Mouse (Mus musculus): ENCODE data around the gene Gse1. TPM values are rescaled to one million over a fixed set of nuclear protein-coding genes. Genes with fewer than 3 reads are reported as not detected.

The Gse1 gene
- polyA plus RNA-seq, 1 experiment from 2014 or later: 12.2 TPM

- ATAC-seq (ENCODE audit: low FRiP score): no peak
- no peaks in the 10 kb centered on the region for H3K36me3 ChIP-seq
- H3K9me3 ChIP-seq (replicated peaks): no peaks in the 10 kb centered on the region
- no peaks in the 10 kb centered on the region for H3K27me3 ChIP-seq (replicated peaks)
- no peak overlapping the region for H3K9ac ChIP-seq (replicated peaks)
- H3K4me3 ChIP-seq (replicated peaks): no peak overlapping the region
- peaks cover 81% of the 10 kb centered on the region for H3K4me1 ChIP-seq
- no peak overlapping the region for H3K27ac ChIP-seq (replicated peaks)
- 63% methylated on average over 1 of the region's 1 CpGs for WGBS
- no peak overlapping the region for H3K4me2 ChIP-seq
Observed at GRCm38 (mm10) chr8:120525135-120525534, 296.9 kb downstream of the Gse1 start.

- Histone ChIP-seq H3K36me3 (no peaks in the 10 kb centered on the region), H3K9ac (replicated peaks) (no peak overlapping the region), H3K4me2 (no peak overlapping the region), H3K4me3 (replicated peaks) (no peak overlapping the region), H3K9me3 (replicated peaks) (no peaks in the 10 kb centered on the region), H3K27ac (replicated peaks) (0 out of 2 replicates have a peak overlapping the region, but pooled peaks have one; percentile 3), H3K4me1 (peaks cover 74% of the 10 kb centered on the region), H3K27me3 (replicated peaks) (no peaks in the 10 kb centered on the region)
- 36% methylated on average over 6 of the region's 6 CpGs for WGBS
- no peak; the same call in 1 of the 2 replicates for ATAC-seq (ENCODE audit: low FRiP score)
Observed at GRCm38 (mm10) chr8:120525832-120526231, 297.6 kb downstream of the Gse1 start.

GRCm38 (mm10) chr8:120526577-120526976 is 298.3 kb downstream of the Gse1 start:
- Histone ChIP-seq H3K9ac (replicated peaks) (no peak overlapping the region), H3K36me3 (no peaks in the 10 kb centered on the region), H3K4me3 (replicated peaks) (no peak overlapping the region), H3K27me3 (replicated peaks) (no peaks in the 10 kb centered on the region), H3K4me1 (peaks cover 73% of the 10 kb centered on the region), H3K9me3 (replicated peaks) (no peaks in the 10 kb centered on the region), H3K4me2 (no peak overlapping the region), H3K27ac (replicated peaks) (no peak overlapping the region)
- no peak for ATAC-seq (ENCODE audit: low FRiP score)
- WGBS: 24% methylated on average over 4 of the region's 4 CpGs

GRCm38 (mm10) chr8:120528332-120528731 is 300.1 kb downstream of the Gse1 start:
- H3K27me3 ChIP-seq (replicated peaks): no peaks in the 10 kb centered on the region
- H3K4me1 ChIP-seq: peaks cover 77% of the 10 kb centered on the region
- H3K4me3 ChIP-seq (replicated peaks): no peak overlapping the region
- no peak overlapping the region for H3K4me2 ChIP-seq
- H3K27ac ChIP-seq (replicated peaks): no peak overlapping the region
- H3K36me3 ChIP-seq: no peaks in the 10 kb centered on the region
- H3K9me3 ChIP-seq (replicated peaks): no peaks in the 10 kb centered on the region
- no peak overlapping the region for H3K9ac ChIP-seq (replicated peaks)
- no peak for ATAC-seq (ENCODE audit: low FRiP score)
- WGBS: 25% methylated on average over 3 of the region's 3 CpGs

GRCm38 (mm10) chr8:120529226-120529625 is 301.0 kb downstream of the Gse1 start:
- no peak for ATAC-seq (ENCODE audit: low FRiP score)
- Histone ChIP-seq H3K27ac (replicated peaks) (no peak overlapping the region), H3K4me1 (peaks cover 77% of the 10 kb centered on the region), H3K4me3 (replicated peaks) (no peak overlapping the region), H3K4me2 (no peak overlapping the region), H3K27me3 (replicated peaks) (no peaks in the 10 kb centered on the region), H3K36me3 (no peaks in the 10 kb centered on the region), H3K9me3 (replicated peaks) (no peaks in the 10 kb centered on the region), H3K9ac (replicated peaks) (no peak overlapping the region)
- WGBS: 45% methylated on average over 7 of the region's 7 CpGs

- Histone ChIP-seq H3K4me1 (peaks cover 78% of the 10 kb centered on the region), H3K4me3 (replicated peaks) (no peak overlapping the region), H3K9ac (replicated peaks) (no peak overlapping the region), H3K9me3 (replicated peaks) (no peaks in the 10 kb centered on the region), H3K36me3 (no peaks in the 10 kb centered on the region), H3K27me3 (replicated peaks) (no peaks in the 10 kb centered on the region), H3K27ac (replicated peaks) (no peak overlapping the region), H3K4me2 (no peak overlapping the region)
- no peak for ATAC-seq (ENCODE audit: low FRiP score)
- 35% methylated on average over 16 of the region's 16 CpGs for WGBS
Observed at GRCm38 (mm10) chr8:120530954-120531656, 302.8 kb downstream of the Gse1 start.

GRCm38 (mm10) chr8:120531775-120532516 is 303.7 kb downstream of the Gse1 start:
- Histone ChIP-seq H3K4me2 (peak overlapping the region; percentile 44; the same call in 1 of the 2 replicates), H3K9ac (replicated peaks) (no peak overlapping the region), H3K4me1 (peaks cover 78% of the 10 kb centered on the region), H3K36me3 (no peaks in the 10 kb centered on the region), H3K27ac (replicated peaks) (peak overlapping the region; percentile 73), H3K9me3 (replicated peaks) (no peaks in the 10 kb centered on the region), H3K27me3 (replicated peaks) (no peaks in the 10 kb centered on the region), H3K4me3 (replicated peaks) (no peak overlapping the region)
- 29% methylated on average over 10 of the region's 10 CpGs for WGBS
- ATAC-seq (ENCODE audit: low FRiP score): no peak

GRCm38 (mm10) chr8:120532517-120533215 is 304.4 kb downstream of the Gse1 start:
- 5% methylated on average over 29 of the region's 29 CpGs for WGBS
- Histone ChIP-seq H3K9ac (replicated peaks) (0 out of 2 replicates have a peak overlapping the region, but pooled peaks have one; percentile 20), H3K4me3 (replicated peaks) (no peak overlapping the region), H3K4me2 (peak overlapping the region; percentile 44), H3K4me1 (peaks cover 73% of the 10 kb centered on the region), H3K27me3 (replicated peaks) (no peaks in the 10 kb centered on the region), H3K27ac (replicated peaks) (peak overlapping the region; percentile 73), H3K9me3 (replicated peaks) (no peaks in the 10 kb centered on the region), H3K36me3 (no peaks in the 10 kb centered on the region)
- peak; percentile 20; the same call in 1 of the 2 replicates for ATAC-seq (ENCODE audit: low FRiP score)

- H3K27me3 ChIP-seq (replicated peaks): no peaks in the 10 kb centered on the region
- H3K27ac ChIP-seq (replicated peaks): peak overlapping the region; percentile 73
- no peak for ATAC-seq (ENCODE audit: low FRiP score)
- no peaks in the 10 kb centered on the region for H3K36me3 ChIP-seq
- peak overlapping the region; percentile 44 for H3K4me2 ChIP-seq
- no peaks in the 10 kb centered on the region for H3K9me3 ChIP-seq (replicated peaks)
- peaks cover 73% of the 10 kb centered on the region for H3K4me1 ChIP-seq
- 0 out of 2 replicates have a peak overlapping the region, but pooled peaks have one; percentile 20 for H3K9ac ChIP-seq (replicated peaks)
- WGBS: 27% methylated on average over 3 of the region's 3 CpGs
- no peak overlapping the region for H3K4me3 ChIP-seq (replicated peaks)
Observed at GRCm38 (mm10) chr8:120533380-120533779, 305.1 kb downstream of the Gse1 start.

- H3K9me3 ChIP-seq (replicated peaks): no peaks in the 10 kb centered on the region
- no peak overlapping the region for H3K4me3 ChIP-seq (replicated peaks)
- no peak overlapping the region for H3K9ac ChIP-seq (replicated peaks)
- 0 out of 2 replicates have a peak overlapping the region, but pooled peaks have one; percentile 51 for H3K27ac ChIP-seq (replicated peaks)
- no peak for ATAC-seq (ENCODE audit: low FRiP score)
- H3K4me1 ChIP-seq: peaks cover 77% of the 10 kb centered on the region
- WGBS: 33% methylated on average over 8 of the region's 8 CpGs
- no peaks in the 10 kb centered on the region for H3K27me3 ChIP-seq (replicated peaks)
- H3K4me2 ChIP-seq: no peak overlapping the region
- no peaks in the 10 kb centered on the region for H3K36me3 ChIP-seq
Observed at GRCm38 (mm10) chr8:120534080-120534479, 305.8 kb downstream of the Gse1 start.

GRCm38 (mm10) chr8:120534504-120535368 is 306.5 kb downstream of the Gse1 start:
- Histone ChIP-seq H3K4me1 (peaks cover 84% of the 10 kb centered on the region), H3K4me3 (replicated peaks) (no peak overlapping the region), H3K9ac (replicated peaks) (no peak overlapping the region), H3K27me3 (replicated peaks) (no peaks in the 10 kb centered on the region), H3K4me2 (peak overlapping the region; percentile 97), H3K27ac (replicated peaks) (peak overlapping the region; percentile 51; the same call in 1 of the 2 replicates), H3K9me3 (replicated peaks) (no peaks in the 10 kb centered on the region), H3K36me3 (no peaks in the 10 kb centered on the region)
- 10% methylated on average over 14 of the region's 14 CpGs for WGBS
- peak; percentile 48 for ATAC-seq (ENCODE audit: low FRiP score)
